Mouse (Mus musculus): ENCODE data around the gene Palm2.

The Palm2 gene

DNA sequence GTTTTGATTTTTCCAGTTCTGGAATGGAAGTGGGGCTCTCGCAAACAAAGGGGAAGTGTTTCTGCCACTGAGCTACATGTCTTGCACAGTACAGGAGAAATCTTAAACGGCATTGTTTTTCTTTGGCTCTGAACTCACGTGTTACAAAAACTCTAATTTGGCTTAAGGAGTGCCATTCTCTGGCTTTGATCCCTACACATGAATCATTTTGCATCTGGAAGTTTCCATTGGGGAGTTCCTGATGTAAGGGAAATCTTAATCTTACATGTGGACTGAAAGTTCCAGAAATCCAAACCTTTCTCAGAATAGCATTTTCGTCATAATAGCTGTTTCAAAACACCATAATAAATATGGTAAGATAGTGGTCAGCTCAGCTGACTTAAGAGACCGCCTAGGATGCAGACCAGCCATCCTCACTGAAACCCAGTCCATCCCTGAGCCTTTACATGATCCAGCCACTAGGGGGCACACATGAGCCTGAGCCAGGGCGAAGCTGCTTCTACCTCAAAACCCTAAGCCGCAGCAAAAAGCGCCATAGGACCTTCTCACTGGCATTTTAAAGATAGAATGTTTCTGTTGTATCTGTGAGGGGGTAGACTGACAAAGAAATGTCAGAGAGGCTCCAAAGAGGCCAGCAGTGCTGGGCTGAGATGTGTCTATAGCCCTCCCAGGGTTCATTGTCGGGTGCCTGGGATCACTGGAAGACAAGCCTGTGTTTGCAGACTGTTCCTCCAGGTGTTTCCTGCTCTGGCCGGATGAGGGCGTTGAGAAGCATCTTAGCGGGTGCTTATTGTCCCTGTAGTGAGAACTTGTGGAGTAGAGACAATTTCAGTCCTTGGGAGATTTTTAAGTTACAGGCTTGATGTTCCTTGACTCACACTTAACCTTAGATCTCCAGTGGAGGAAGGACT, 239.2 kb downstream of the Palm2 start:
- DNase-seq = peak; percentile 70

GRCm38 (mm10) chr4:57674351-57674750, 240.3 kb downstream of the Palm2 start:
- DNase-seq = no peak

- DNase-seq = no peak
Observed at GRCm38 (mm10) chr4:57675387-57675786, 241.3 kb downstream of the Palm2 start.

GRCm38 (mm10) chr4:57677916-57678315, 243.9 kb downstream of the Palm2 start:
- no peak for DNase-seq

GRCm38 (mm10) chr4:57678991-57679457, 245.0 kb downstream of the Palm2 start:
- DNase-seq = no peak

GRCm38 (mm10) chr4:57680186-57680585, 246.1 kb downstream of the Palm2 start:
- DNase-seq = no peak

DNA sequence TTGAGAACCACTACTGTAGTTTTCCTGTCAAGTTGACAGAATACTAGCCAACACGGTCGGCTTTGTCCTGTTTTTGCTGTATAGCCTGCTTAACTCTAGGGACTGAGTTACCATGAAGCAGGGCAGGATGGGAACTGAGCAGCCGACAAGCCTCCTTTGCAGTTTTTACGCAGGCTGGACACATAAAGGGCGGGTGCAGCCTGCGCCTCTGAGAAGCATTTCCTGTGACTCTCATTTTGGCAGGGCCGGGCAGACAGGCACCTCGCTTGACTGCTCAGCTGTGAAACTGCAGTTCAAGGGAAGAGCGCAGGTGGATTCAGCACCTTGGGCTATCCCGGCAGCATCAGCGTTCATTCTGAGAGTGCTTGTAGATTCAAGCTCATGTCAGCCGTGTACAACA, 247.5 kb downstream of the Palm2 start:
- DNase-seq = peak; percentile 34

DNA sequence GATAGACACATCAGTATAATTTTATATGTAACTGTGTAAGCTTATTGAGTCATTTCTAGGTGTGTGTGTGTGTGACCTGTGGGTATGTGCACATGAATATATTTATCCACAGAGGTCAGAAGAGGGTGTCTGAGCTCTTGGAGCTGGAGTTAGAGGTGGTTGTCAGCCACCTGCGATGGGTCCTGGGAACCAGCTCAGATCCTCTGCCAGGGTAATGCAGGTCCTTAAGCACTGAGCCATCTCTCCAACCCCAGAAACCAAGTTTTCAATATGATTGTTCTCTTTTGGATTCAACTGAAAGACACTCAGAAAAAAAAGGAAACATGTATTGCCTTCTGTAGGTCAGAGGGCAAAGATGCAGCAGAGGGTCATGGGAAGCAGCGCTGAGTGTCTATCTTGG, 248.3 kb downstream of the Palm2 start:
- no peak for DNase-seq

GRCm38 (mm10) chr4:57682944-57683343, 248.9 kb downstream of the Palm2 start:
- DNase-seq = no peak

DNA sequence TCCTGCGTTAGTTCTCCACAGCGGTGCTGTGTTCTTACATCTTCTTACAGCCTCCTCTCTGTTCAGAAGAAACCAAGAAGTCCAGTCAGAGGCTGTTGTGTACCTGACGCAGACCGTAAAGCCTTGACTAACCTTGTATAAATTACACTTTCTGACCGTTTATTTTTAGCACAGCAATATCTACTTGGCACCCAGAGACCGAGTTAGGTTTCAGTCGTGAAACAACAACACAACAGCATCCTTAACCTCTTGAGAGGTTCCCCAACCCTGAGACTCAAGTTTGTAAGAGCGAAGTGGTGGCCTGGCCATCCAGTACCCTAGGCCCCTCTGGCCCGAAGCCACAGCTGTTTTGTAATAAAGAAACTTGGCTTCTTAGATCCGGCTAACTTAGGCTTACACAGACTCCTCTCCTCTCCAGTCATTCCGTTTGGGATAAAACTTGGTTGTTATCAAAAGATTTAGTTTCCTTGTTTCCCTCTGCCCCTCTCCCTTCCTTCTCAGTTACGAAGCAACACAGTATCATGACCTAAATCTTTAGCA, 250.7 kb downstream of the Palm2 start:
- DNase-seq = no peak

GRCm38 (mm10) chr4:57686736-57687135, 252.7 kb downstream of the Palm2 start:
- no peak for DNase-seq

DNA sequence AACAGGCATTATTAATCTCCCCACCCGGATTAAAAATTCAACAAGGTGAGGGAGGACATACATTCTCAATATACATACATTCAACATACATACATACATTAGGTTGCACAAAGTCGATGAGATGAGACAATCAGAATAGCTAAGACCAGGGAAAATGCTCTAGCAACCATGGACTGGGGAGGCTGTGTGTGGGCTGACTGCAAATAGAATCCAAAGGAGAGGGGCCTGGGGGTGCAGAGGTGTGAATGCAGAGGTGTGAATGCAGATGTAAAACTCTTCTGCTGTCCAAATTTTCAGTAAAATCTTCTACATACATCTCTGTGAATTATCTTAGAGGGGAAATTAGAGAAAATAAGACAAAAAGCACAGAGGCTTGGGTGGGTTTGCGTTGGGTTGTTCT, 253.5 kb downstream of the Palm2 start:
- DNase-seq = no peak

GRCm38 (mm10) chr4:57688131-57688530, 254.1 kb downstream of the Palm2 start:
- no peak for DNase-seq

DNA sequence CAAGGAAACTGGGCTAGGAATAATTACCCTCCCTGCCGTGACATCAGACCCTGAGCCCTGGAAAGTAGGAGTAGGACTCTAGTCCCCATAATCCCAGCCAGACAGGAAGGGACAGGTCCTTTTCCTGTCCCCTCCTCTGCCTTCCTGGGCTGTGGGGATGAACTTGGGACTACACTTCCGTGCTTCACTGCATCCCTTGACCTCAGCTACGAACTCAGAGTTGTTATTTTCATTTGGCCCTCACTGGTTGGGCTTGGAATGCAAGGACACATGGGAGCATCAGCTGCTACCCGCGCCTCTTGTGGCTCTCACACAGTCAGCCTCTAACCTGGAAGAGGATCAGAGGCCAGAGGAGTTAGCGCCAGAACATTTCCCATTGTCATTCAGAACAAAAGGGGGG, 256.0 kb downstream of the Palm2 start:
- no peak for DNase-seq

DNA sequence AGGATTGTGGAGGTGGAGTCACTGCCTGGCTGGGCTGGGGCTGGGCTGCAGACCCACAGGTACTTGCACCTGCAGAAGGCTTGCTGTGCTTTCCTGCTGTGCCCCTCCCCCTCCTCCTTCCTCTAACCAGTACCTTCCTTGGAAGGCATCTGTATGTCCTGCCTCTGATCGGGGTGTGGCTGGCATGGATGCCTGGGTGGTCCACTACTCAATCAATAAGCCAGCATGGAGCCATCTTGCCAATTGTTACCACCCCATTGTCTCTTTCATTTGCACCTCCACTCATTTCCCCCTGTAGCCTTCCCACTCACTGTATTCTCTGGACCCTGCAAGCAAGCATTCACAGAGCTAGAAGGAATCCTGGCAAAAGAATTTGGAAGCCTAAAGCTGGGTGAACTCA, 256.8 kb downstream of the Palm2 start:
- DNase-seq = no peak

DNA sequence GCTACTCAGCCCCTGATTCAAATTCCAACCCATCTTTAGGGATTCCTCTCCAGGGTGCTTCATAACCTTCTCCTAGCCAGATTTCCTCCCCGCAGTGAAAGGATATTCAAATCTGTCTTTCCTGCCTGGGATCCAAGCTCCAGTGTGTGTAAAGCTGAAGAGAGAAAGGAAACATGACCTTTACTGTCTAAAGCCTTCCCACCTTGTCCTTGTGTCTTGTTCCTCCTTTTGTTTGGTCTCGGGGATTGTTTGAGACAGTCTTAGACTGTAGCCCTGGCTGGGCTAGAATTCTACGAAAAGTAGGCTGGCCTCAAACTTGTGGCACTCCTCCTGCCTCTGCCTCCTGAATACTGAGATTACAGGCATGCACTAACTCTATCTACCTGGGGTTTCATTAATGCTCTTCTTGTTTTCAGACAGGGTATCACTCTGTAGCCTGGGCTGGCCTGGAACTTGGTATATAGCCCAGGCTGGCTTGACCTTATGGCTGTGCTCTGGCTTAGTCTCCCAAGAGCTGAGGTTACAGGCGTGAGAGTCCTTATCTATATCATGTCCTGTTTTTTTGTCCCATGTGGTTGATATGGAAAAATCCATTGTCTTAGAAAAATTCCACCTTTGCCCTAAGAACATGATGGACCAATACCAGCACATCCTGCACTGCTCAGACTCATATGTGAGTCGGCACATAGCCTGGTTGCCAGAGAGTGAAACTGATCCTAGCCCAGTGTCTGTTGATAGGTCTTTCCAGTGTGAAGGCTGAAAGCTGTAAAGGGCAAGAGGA, 260.5 kb downstream of the Palm2 start:
- no peak for DNase-seq

DNA sequence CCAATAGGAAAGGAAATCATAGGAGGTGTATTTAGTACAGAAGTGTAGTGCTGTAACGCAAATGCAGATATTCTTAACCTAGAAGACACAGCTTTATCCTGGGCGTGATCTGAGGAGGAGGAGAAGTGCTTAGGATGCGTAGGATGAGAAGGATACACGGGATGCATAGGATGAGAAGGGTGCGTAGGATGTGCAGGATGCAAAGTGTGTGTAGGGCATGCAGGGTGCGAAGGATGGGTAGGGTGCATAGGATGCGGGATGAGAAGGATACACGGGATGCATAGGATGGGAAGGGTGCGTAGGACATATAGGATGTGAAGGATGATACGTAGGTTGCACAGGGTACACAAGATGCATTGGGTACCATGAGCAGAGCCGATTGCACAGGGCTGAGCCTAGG, 262.9 kb downstream of the Palm2 start:
- no peak for DNase-seq

- DNase-seq = no peak
Observed at GRCm38 (mm10) chr4:57697918-57698611, 264.0 kb downstream of the Palm2 start.

GRCm38 (mm10) chr4:57701576-57701975, 267.5 kb downstream of the Palm2 start:
- peak; percentile 12 for DNase-seq

DNA sequence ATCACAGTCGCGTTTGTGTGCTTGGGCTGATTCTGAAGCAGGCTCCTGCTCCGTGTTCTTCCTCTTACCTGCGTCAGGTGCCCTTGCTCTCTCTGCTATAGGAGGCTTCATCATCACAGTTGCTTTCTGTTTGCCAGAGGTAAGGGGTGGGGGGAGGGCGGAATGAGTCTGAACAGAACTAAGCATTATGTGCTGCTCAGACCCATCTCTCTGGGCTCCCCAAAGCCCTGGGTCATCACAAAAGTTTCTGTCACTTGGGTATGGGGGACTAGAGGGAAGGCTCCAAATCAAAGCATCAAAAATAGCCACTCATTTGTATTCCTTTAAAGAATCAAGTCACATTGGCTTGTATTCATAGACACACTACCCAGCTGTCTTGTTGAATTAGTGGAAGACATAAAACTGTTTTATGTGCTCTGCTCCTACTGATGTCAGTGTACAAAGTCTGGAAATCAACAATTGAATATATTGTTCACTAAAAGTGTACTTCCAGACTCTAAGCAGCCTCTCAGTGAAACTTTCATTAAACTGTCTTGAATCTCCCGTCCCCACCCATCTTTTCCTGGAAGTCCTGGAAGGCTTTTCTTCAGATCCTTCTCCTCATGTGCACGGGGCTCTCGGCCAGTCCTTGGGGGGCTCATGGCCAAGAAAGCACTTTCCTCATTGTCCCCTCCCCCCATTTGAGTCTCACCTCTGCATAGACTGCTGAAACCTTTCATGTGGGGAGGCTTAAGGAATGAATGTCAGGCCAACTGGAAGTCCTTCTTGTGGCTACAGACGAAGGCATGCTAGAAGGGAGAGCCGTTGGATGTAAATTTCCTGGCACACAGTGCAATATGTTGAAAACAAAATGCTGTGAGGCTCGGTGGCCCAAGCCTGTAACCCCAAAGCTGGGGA, 269.8 kb downstream of the Palm2 start:
- DNase-seq = no peak

- DNase-seq = no peak
Observed at GRCm38 (mm10) chr4:57704575-57704974, 270.5 kb downstream of the Palm2 start.

- DNase-seq = no peak
Observed at GRCm38 (mm10) chr4:57715849-57716248, 281.8 kb downstream of the Palm2 start.

Data from cerebellum, adult 11-12 months (tissue).